ENCODE assay signal across 51 mouse cellular contexts in genomic region chr2:154720315-154720714, GRCm38 (mm10). TPM values are rescaled to one million over a fixed set of nuclear protein-coding genes. Genes with fewer than 3 reads are reported as not detected.
"Had no signal": no experiment of that assay in that cellular context is flagged by ENCODE, and none has a peak within 500 bp of the region (broad histone marks: within the 10 kb centered on the region; RNA-seq: fewer than 3 reads in every experiment).

No protein-coding gene starts in this region.

- H3K36me3 ChIP-seq: heart, embryonic 12.5 days; heart, embryonic 13.5 days; heart, embryonic 15.5 days; hindbrain, embryonic 10.5 days; hindbrain, embryonic 12.5 days; hindbrain, embryonic 13.5 days; hindbrain, embryonic 15.5 days; intestine, embryonic 15.5 days; kidney, embryonic 15.5 days had no signal

- H3K27ac ChIP-seq: heart, embryonic 13.5 days; heart, embryonic 15.5 days; hindbrain, embryonic 10.5 days; hindbrain, embryonic 12.5 days; hindbrain, embryonic 13.5 days; hindbrain, embryonic 14.5 days; hindbrain, embryonic 15.5 days; hindbrain, postnatal 0 days; intestine, embryonic 15.5 days; kidney, embryonic 15.5 days; kidney, postnatal 0 days; layer of hippocampus, adult 2 months; left cerebral cortex, adult 2 months had no signal

- H3K4me2 ChIP-seq: heart, embryonic 11.5 days; heart, embryonic 12.5 days; heart, embryonic 13.5 days; heart, embryonic 15.5 days; hindbrain, embryonic 12.5 days; hindbrain, embryonic 13.5 days; hindbrain, embryonic 14.5 days; hindbrain, embryonic 15.5 days; intestine, embryonic 15.5 days; kidney, embryonic 15.5 days had no signal

- H3K9ac ChIP-seq: heart, embryonic 12.5 days; heart, embryonic 13.5 days; heart, embryonic 15.5 days; hindbrain, embryonic 12.5 days; hindbrain, embryonic 13.5 days; hindbrain, embryonic 14.5 days; hindbrain, embryonic 15.5 days; intestine, embryonic 15.5 days; kidney, embryonic 15.5 days had no signal

- H3K9me3 ChIP-seq: heart, embryonic 12.5 days; heart, embryonic 13.5 days; heart, embryonic 15.5 days; hindbrain, embryonic 10.5 days; hindbrain, embryonic 12.5 days; hindbrain, embryonic 13.5 days; hindbrain, embryonic 15.5 days; intestine, embryonic 15.5 days; kidney, embryonic 15.5 days had no signal

- DNase-seq: heart, postnatal 10 days; heart, postnatal 14 days; heart, postnatal 36 days; heart, postnatal 4 days; kidney, adult 11 months; kidney, adult 18-20 months; kidney, adult 2 months; kidney, adult 8-10 months; kidney, adult 9 months; kidney, postnatal 10 days; kidney, postnatal 14 days; kidney, postnatal 25 days; kidney, postnatal 36 days; kidney, postnatal 4 days; layer of hippocampus, adult 9-11 months; layer of hippocampus, postnatal 36 days had no signal

- H3K27me3 ChIP-seq: heart, embryonic 12.5 days; heart, embryonic 13.5 days; heart, embryonic 15.5 days; hindbrain, embryonic 12.5 days; hindbrain, embryonic 13.5 days; hindbrain, embryonic 15.5 days; intestine, embryonic 15.5 days had no signal

- H3K4me3 ChIP-seq: heart, embryonic 12.5 days; heart, embryonic 13.5 days; heart, embryonic 15.5 days; hindbrain, embryonic 10.5 days; hindbrain, embryonic 12.5 days; hindbrain, embryonic 13.5 days; hindbrain, embryonic 15.5 days; intestine, embryonic 15.5 days; kidney, embryonic 15.5 days; layer of hippocampus, adult 2 months; left cerebral cortex, adult 2 months had no signal

- H3K4me1 ChIP-seq: heart, embryonic 12.5 days; heart, embryonic 13.5 days; heart, embryonic 15.5 days; hindbrain, embryonic 12.5 days; intestine, embryonic 15.5 days had no signal

RNA-seq across cellular contexts. Expression of gene Gm14214, which starts 49.5 kb away (rescaled TPM):
- total RNA-seq: heart, postnatal 10 days; heart, postnatal 14 days; heart, postnatal 25 days; heart, postnatal 36 days; heart, postnatal 4 days; hematopoietic stem cell, adult 5-6 weeks; hindbrain, postnatal 0 days; layer of hippocampus, adult 18-20 months; layer of hippocampus, adult 2 months; layer of hippocampus, adult 8-10 months; layer of hippocampus, postnatal 10 days; layer of hippocampus, postnatal 14 days; layer of hippocampus, postnatal 25 days; layer of hippocampus, postnatal 36 days; left cerebral cortex, adult 18-20 months; left cerebral cortex, adult 2 months had no signal
- polyA plus RNA-seq: heart, embryonic 11.5 days; heart, embryonic 12.5 days; heart, embryonic 13.5 days; heart, embryonic 14.5 days; heart, embryonic 15.5 days; heart, embryonic 16.5 days; heart, postnatal 0 days; hindbrain, embryonic 10.5 days; hindbrain, embryonic 11.5 days; hindbrain, embryonic 12.5 days; hindbrain, embryonic 13.5 days; hindbrain, embryonic 14.5 days; hindbrain, embryonic 15.5 days; hindbrain, embryonic 16.5 days; hindbrain, postnatal 0 days; inflammation-experienced regulatory T-cells, adult 6 months; intestine, embryonic 14.5 days; intestine, embryonic 15.5 days; intestine, embryonic 16.5 days; intestine, postnatal 0 days; kidney, adult 2 months; kidney, embryonic 14.5 days; kidney, embryonic 15.5 days; kidney, embryonic 16.5 days; kidney, postnatal 0 days; large intestine, adult 2 months had no signal
